Mouse (Mus musculus) midbrain, postnatal 0 days (tissue): ENCODE results near the gene Pbrm1. TPM values are rescaled to one million over a fixed set of nuclear protein-coding genes. Genes with fewer than 3 reads are reported as not detected.

Source experiments
- ATAC-seq: fragments of 200-750 bp; cut with Nextera tagmentation; 2 replicates; pipeline ENCODE4 v1.8.0; 2017; ENCODE audit warnings: moderate number of reproducible peaks, mild to moderate bottlenecking, moderate TSS enrichment, moderate library complexity; ENCODE audit not compliant: low FRiP score
- DNase-seq: peaks from one replicate; pipeline ENCODE4 v3.0.0-alpha.2; 2015; ENCODE audit warnings: low spot score
- H3K27ac ChIP-seq: fragments of 300-500 bp; sonication (generic); 2 replicates; pipeline ENCODE4 v1.5.1; 2014; ENCODE audit warnings: low read depth, mild to moderate bottlenecking, low read length, mixed read lengths
- H3K27me3 ChIP-seq: fragments of 300-500 bp; sonication (generic); 2 replicates; pipeline ENCODE4 v1.6.1; 2014; ENCODE audit warnings: low read length, control low read depth, mixed read lengths; ENCODE audit not compliant: insufficient read depth
- H3K36me3 ChIP-seq: fragments of 300-500 bp; sonication (generic); 2 replicates; pipeline ENCODE4 v1.6.1; 2014; ENCODE audit warnings: low read length, control low read depth, mixed read lengths; ENCODE audit not compliant: insufficient read depth
- H3K4me1 ChIP-seq: fragments of 300-500 bp; sonication (generic); 2 replicates; pipeline ENCODE4 v1.6.1; 2014; ENCODE audit warnings: mild to moderate bottlenecking, control low read depth, antibody characterized with exemption, low read length, mixed read lengths; ENCODE audit not compliant: insufficient read depth
- H3K4me2 ChIP-seq: fragments of 300-500 bp; sonication (generic); 2 replicates; pipeline ENCODE4 v1.6.1; 2014; ENCODE audit warnings: low read depth, mild to moderate bottlenecking, low read length, mixed read lengths; ENCODE audit not compliant: poor library complexity, severe bottlenecking
- H3K4me3 ChIP-seq: fragments of 300-500 bp; sonication (generic); 2 replicates; pipeline ENCODE4 v1.5.1; 2014; ENCODE audit warnings: low read depth, mild to moderate bottlenecking, low read length, moderate library complexity
- H3K9ac ChIP-seq: fragments of 300-500 bp; sonication (generic); replicated peaks from 2 replicates; pipeline ENCODE4 v1.6.1; 2014; ENCODE audit warnings: mild to moderate bottlenecking, low read length, moderate library complexity, mixed read lengths; ENCODE audit not compliant: poor library complexity, severe bottlenecking
- H3K9me3 ChIP-seq: fragments of 300-500 bp; sonication (generic); 2 replicates; pipeline ENCODE4 v1.6.1; 2016; ENCODE audit warnings: low read length, control low read depth
- CTCF ChIP-seq: IDR thresholded peaks from 2 replicates; pipeline ENCODE4 v1.5.1; 2016; ENCODE audit warnings: antibody characterized with exemption, mild to moderate bottlenecking
- WGBS: fragments of 180-500 bp; shearing (Covaris S2); extraction: QIAGEN DNeasy Blood & Tissue Kit; methylation state at CpG from one replicate; pipeline ENCODE4 v1.1.7; 2014; 5-methylcytosine and 5-hydroxymethylcytosine counted together
- polyA plus RNA-seq: library from polyadenylated mRNA; unstranded; fragments of >200 nt; fragmentation: Nextera tagmentation; extraction: Ambion mirVana; gene quantifications from 2 replicates; pipeline ENCODE4 v1.2.1, GENCODE M21; 2015
- total RNA-seq: library from RNA; depleted of rRNA; stranded (reverse); fragments of >200 nt; gene quantifications from 2 replicates; pipeline ENCODE4 v1.2.3, GENCODE M21; 2014

The Pbrm1 gene
- total and polyA plus RNA-seq, 2 experiments from 2014 or later, result 51.2 to 84.8 TPM

DNA sequence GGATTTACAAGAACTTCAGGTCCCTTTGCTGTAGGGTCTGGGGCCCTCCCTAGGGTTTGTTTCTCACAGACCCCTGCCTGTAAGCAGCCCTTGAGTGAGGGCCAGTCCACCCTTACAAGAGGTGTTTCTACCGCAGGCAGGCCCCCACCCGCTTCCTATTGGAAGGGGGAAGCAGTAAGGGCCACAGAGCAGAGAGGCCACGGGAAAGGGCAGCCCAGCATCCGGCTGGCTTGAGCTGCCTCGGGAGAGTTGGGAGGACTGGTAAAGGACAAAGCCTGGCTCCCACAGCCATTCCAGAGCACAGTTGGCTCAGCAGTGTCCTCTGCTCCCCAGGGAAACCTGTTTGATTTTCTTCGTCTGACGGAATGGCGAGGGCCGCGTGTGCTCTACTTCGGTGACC lies 118.9 kb downstream of the Pbrm1 start:
- 65% methylated on average over 6 of the region's 11 CpGs for WGBS
- Histone ChIP-seq H3K27me3 (no peaks in the 10 kb centered on the region), H3K27ac (no peak overlapping the region), H3K4me1 (no peaks in the 10 kb centered on the region), H3K9me3 (no peaks in the 10 kb centered on the region), H3K36me3 (peaks cover 14% of the 10 kb centered on the region), H3K4me3 (no peak overlapping the region), H3K9ac (no peak overlapping the region), H3K4me2 (no peak overlapping the region)
- no peak for TF ChIP-seq CTCF
- DNase-seq (no peak), ATAC-seq (no peak)

DNA sequence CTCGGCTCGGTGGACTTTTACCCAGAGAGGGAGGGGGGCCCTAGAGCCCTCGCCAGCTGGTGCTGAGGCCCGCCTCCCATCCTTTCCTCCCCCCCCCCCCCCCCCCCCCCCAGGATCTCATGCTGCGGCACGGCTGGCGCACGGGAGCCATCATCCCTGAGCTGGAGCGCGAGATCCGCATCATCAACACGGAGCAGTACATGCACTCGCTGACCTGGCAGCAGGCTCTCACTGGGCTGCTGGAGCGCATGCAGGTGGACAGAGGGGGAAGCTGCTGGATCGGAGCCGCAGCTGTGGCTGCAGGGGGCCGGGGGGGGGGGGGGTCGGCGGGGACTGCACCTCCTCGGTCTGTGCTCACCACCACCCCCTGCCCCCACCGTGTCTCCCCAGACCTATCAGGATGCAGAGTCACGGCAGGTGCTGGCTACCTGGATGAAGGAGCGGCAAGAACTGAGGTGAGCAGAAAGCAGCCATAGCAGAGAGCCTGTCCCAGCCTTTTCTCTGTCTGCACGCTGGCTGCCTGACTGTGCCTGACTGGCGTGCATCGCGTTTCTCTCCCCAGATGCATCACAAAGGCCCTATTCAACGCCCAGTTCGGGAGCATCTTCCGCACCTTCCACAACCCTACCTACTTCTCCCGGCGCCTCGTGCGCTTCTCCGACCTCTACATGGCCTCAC lies 119.4 kb downstream of the Pbrm1 start:
- TF ChIP-seq CTCF, result no peak
- ATAC-seq (no peak), DNase-seq (no peak)
- no peak overlapping the region for H3K4me2 ChIP-seq
- 87% methylated on average over 23 of the region's 35 CpGs for WGBS
- H3K36me3 ChIP-seq, result peaks cover 14% of the 10 kb centered on the region
- no peaks in the 10 kb centered on the region for H3K27me3 ChIP-seq
- H3K9ac ChIP-seq, result no peak overlapping the region
- no peak overlapping the region for H3K27ac ChIP-seq
- H3K4me1 ChIP-seq, result no peaks in the 10 kb centered on the region
- no peak overlapping the region for H3K4me3 ChIP-seq
- no peaks in the 10 kb centered on the region for H3K9me3 ChIP-seq

DNA sequence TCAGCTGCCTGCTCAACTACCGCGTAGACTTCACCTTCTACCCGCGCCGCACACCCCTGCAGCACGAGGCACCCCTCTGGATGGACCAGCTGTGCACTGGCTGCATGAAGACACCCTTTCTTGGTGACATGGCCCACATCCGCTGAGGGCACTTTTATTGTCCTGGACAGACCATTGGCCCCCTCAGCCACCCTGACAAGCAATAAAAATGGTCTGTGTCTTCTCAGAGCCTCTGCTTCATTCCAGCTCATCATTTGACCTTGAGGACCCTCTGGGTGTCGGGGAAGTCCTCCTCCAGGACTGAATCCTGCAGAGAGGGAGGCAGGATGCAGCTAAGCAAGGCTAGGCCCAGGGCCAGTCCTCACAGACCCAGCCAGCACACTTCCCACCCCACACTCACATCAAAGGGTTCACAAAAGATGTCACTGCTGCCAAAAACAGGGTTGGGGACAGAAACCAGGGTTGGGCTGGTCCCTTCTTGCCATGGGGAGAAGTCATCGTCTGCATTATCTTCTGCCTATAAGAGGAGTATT lies 120.0 kb downstream of the Pbrm1 start:
- H3K9ac ChIP-seq, result no peak overlapping the region
- no peak overlapping the region for H3K4me2 ChIP-seq
- no peaks in the 10 kb centered on the region for H3K27me3 ChIP-seq
- H3K4me3 ChIP-seq, result no peak overlapping the region
- H3K27ac ChIP-seq, result no peak overlapping the region
- TF ChIP-seq CTCF, result no peak
- peaks cover 14% of the 10 kb centered on the region for H3K36me3 ChIP-seq
- 97% methylated on average over 9 of the region's 9 CpGs for WGBS
- DNase-seq (no peak), ATAC-seq (no peak)
- H3K4me1 ChIP-seq, result no peaks in the 10 kb centered on the region
- no peaks in the 10 kb centered on the region for H3K9me3 ChIP-seq

DNA sequence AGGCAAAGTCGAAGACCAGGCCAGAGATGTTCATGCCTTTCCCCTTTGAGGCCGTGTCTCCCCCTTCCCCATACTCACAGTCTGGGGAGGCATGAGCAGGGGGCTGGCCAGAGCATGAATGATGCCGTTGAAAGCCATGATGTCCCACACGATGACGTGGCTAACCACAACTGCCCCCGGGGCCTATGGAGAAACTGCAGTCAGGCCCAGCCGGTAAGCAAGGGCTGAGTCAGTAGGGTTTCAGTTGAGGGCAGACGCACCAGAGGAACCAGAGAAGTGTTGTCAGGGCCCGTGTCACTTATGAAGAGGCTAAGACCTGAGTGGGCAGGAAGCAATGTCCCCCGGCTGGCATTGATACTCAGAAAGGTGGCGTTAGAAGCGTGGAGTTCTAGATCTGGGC lies 120.7 kb downstream of the Pbrm1 start:
- WGBS, result 93% methylated on average over 12 of the region's 12 CpGs
- Histone ChIP-seq H3K9me3 (no peaks in the 10 kb centered on the region), H3K9ac (no peak overlapping the region), H3K4me3 (no peak overlapping the region), H3K27ac (no peak overlapping the region), H3K36me3 (peaks cover 14% of the 10 kb centered on the region), H3K4me1 (no peaks in the 10 kb centered on the region), H3K4me2 (no peak overlapping the region), H3K27me3 (no peaks in the 10 kb centered on the region)
- DNase-seq (no peak), ATAC-seq (no peak)
- no peak for TF ChIP-seq CTCF

DNA sequence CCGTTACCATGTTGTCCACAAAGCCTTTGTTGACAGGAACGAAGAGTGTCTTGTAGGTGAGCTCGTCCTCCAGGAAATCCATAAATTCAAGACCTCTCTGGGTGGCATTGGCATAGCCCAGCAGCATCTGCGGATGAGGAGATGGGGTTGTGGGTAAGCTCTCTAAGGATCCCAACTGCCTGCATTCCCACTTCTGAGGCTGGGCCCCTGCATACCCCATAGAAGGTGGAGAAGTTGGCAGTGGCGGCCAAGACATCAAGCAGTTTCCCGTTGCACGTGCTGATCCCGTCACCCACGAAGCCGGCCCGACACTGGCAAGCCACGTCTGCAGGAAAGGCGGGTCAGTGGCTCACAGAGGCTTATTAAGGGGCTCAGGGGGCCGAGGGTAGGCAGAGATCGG lies 121.2 kb downstream of the Pbrm1 start:
- H3K36me3 ChIP-seq, result peaks cover 14% of the 10 kb centered on the region
- WGBS, result 91% methylated on average over 15 of the region's 15 CpGs
- DNase-seq, result no peak

DNA sequence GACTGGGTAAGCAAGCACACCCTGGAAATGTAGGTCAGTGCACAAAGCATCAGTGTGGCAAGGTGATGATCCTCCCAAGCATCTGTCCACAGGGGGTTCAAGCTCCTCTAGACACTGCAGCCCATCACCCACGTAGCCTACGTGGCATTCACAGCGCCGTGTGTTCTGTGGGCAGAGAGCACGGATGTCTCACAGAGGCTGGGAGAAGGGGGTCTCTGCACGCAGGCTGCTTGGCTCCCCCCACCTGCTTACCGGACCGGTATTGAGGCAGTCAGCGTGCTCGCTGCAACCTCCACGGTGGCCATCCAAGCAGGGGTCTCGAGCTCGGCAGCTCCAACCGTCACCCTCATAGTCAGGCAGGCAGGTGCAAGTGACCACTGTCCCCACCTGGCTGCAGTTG lies 122.1 kb downstream of the Pbrm1 start:
- DNase-seq, result no peak
- no peak overlapping the region for H3K4me2 ChIP-seq
- WGBS, result over 99% methylated on average over 14 of the region's 14 CpGs
- no peaks in the 10 kb centered on the region for H3K9me3 ChIP-seq
- ATAC-seq, result no peak
- no peak overlapping the region for H3K9ac ChIP-seq
- H3K4me3 ChIP-seq, result no peak overlapping the region
- no peak overlapping the region for H3K27ac ChIP-seq
- H3K36me3 ChIP-seq, result peaks cover 14% of the 10 kb centered on the region
- no peaks in the 10 kb centered on the region for H3K4me1 ChIP-seq
- TF ChIP-seq CTCF, result no peak
- H3K27me3 ChIP-seq, result no peaks in the 10 kb centered on the region

More for the DNA sequence above, 121.2 kb downstream of the Pbrm1 start:
- no peak for TF ChIP-seq CTCF
- Histone ChIP-seq H3K27me3 (no peaks in the 10 kb centered on the region), H3K4me2 (no peak overlapping the region), H3K9ac (no peak overlapping the region), H3K4me3 (no peak overlapping the region), H3K27ac (no peak overlapping the region), H3K4me1 (no peaks in the 10 kb centered on the region), H3K9me3 (no peaks in the 10 kb centered on the region)
- no peak for ATAC-seq
